Comparison of ENCODE assay signal across 22 mouse cellular contexts in the genomic region with DNA sequence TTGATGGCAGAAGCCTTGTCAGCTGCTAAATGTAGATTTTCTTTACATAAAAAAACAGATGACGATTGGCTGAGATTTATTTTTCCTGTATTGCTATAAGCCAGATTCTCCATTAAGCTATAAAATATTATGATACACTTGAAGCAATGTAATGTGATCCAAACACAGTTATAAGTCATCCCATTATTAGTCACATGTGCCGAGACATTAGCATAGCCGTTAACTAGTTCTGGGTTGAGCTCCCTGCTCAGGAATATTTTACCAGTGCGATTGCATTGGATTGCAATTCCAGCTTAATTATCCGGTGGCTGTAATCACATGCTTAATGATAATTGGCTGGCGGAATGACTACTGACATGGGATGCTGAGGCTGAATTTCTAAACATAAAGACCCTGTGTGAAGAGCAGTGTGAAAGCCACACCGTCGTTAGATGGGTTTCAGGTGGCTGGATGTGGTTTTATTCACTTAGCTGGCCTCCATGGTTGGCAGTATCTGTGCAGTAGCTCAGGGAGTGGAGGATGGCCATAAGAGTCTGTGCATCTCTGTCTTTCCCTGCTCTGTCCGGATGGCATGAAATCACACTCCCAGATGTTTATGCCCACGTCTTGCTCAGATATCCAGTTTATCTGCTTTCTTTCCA.
A peak's percentile ranks its signal among the peaks of the same experiment; 100 is the strongest.
DNase-seq lines count a peak whose midpoint lies in the region; ATAC-seq and TF ChIP-seq lines count a peak whose summit lies in the region.
"Had no signal": no experiment of that assay in that cellular context is flagged by ENCODE, and none has a peak within 500 bp of the region (broad histone marks: within the 10 kb centered on the region; RNA-seq: fewer than 3 reads in every experiment).

No protein-coding gene starts in this region.

- no peaks in the 10 kb centered on the region for H3K36me3 ChIP-seq in forebrain, embryonic 13.5 days (ENCODE audit: poor library complexity, severe bottlenecking)
- H3K36me3 ChIP-seq in forebrain, postnatal 0 days (ENCODE audit: insufficient read depth): no peaks in the 10 kb centered on the region
- no peaks in the 10 kb centered on the region for H3K36me3 ChIP-seq in midbrain, postnatal 0 days (ENCODE audit: insufficient read depth, low read length)
- H3K36me3 ChIP-seq in midbrain, embryonic 10.5 days: no peaks in the 10 kb centered on the region
- H3K36me3 ChIP-seq in limb, embryonic 10.5 days: no peaks in the 10 kb centered on the region
- H3K36me3 ChIP-seq in neural tube, embryonic 15.5 days: no peaks in the 10 kb centered on the region
- H3K36me3 ChIP-seq: forebrain, embryonic 12.5 days had no signal

- H3K4me2 ChIP-seq in forebrain, embryonic 13.5 days: no peak overlapping the region
- H3K4me2 ChIP-seq in forebrain, postnatal 0 days (ENCODE audit: low read depth): no peak overlapping the region
- H3K4me2 ChIP-seq in midbrain, postnatal 0 days (ENCODE audit: low read depth, low read length, poor library complexity, severe bottlenecking): no peak overlapping the region
- no peak overlapping the region for H3K4me2 ChIP-seq in neural tube, embryonic 15.5 days
- H3K4me2 ChIP-seq: forebrain, embryonic 12.5 days; heart, embryonic 11.5 days; liver, embryonic 11.5 days; midbrain, embryonic 11.5 days had no signal

- DNase-seq in forebrain, postnatal 0 days: no peak
- DNase-seq in midbrain, postnatal 0 days (ENCODE audit: low spot score): peak; percentile 19
- DNase-seq in midbrain, embryonic 10.5 days (ENCODE audit: low spot score): no peak
- no peak for DNase-seq in limb, embryonic 10.5 days (ENCODE audit: low spot score)
- DNase-seq in adrenal gland, adult 2 months: no peak
- no peak for DNase-seq in urinary bladder, postnatal 25 days (ENCODE audit: low spot score)
- DNase-seq: adrenal gland, postnatal 14 days; cerebellum, adult 9-10 months; gastrocnemius, postnatal 14 days; heart, adult 11 months; layer of hippocampus, adult 9-11 months; liver, postnatal 0 days; thymus, adult 18-20 months had no signal

- H3K27ac ChIP-seq in forebrain, embryonic 13.5 days: no peak overlapping the region
- no peak overlapping the region for H3K27ac ChIP-seq in forebrain, postnatal 0 days (ENCODE audit: low read depth, low read length)
- no peak overlapping the region for H3K27ac ChIP-seq in midbrain, postnatal 0 days (ENCODE audit: low read depth, low read length)
- no peak overlapping the region for H3K27ac ChIP-seq in midbrain, embryonic 10.5 days (replicated peaks)
- H3K27ac ChIP-seq in limb, embryonic 10.5 days: peak overlapping the region; percentile 47; the same call in 1 of the 2 replicates
- peak overlapping the region; percentile 30; the same call in 1 of the 2 replicates for H3K27ac ChIP-seq in neural tube, embryonic 15.5 days (replicated peaks)
- H3K27ac ChIP-seq: forebrain, embryonic 12.5 days; left cerebral cortex, adult 2 months had no signal

- peaks cover 17% of the 10 kb centered on the region for H3K9me3 ChIP-seq in forebrain, embryonic 13.5 days (replicated peaks)
- H3K9me3 ChIP-seq in forebrain, postnatal 0 days (ENCODE audit: low read length): no peaks in the 10 kb centered on the region
- H3K9me3 ChIP-seq in midbrain, postnatal 0 days (ENCODE audit: low read length): no peaks in the 10 kb centered on the region
- peaks cover 23% of the 10 kb centered on the region; the same call in 1 of the 2 replicates for H3K9me3 ChIP-seq in midbrain, embryonic 10.5 days (replicated peaks)
- no peaks in the 10 kb centered on the region; the same call in 1 of the 2 replicates for H3K9me3 ChIP-seq in limb, embryonic 10.5 days (replicated peaks)
- no peaks in the 10 kb centered on the region for H3K9me3 ChIP-seq in neural tube, embryonic 15.5 days (replicated peaks)

- H3K9ac ChIP-seq in forebrain, embryonic 13.5 days: no peak overlapping the region
- H3K9ac ChIP-seq in forebrain, postnatal 0 days: no peak overlapping the region
- no peak overlapping the region for H3K9ac ChIP-seq in midbrain, postnatal 0 days (replicated peaks; ENCODE audit: low read length, poor library complexity, severe bottlenecking)
- no peak overlapping the region for H3K9ac ChIP-seq in neural tube, embryonic 15.5 days (replicated peaks)
- H3K9ac ChIP-seq: forebrain, embryonic 12.5 days; liver, postnatal 0 days had no signal

- no peak overlapping the region for H3K4me3 ChIP-seq in forebrain, embryonic 13.5 days
- H3K4me3 ChIP-seq in forebrain, postnatal 0 days (ENCODE audit: low read depth, low read length): no peak overlapping the region
- H3K4me3 ChIP-seq in midbrain, postnatal 0 days (ENCODE audit: low read depth, low read length): no peak overlapping the region
- H3K4me3 ChIP-seq in midbrain, embryonic 10.5 days: no peak overlapping the region
- H3K4me3 ChIP-seq in limb, embryonic 10.5 days: no peak overlapping the region
- no peak overlapping the region for H3K4me3 ChIP-seq in neural tube, embryonic 15.5 days (replicated peaks)
- H3K4me3 ChIP-seq: forebrain, embryonic 12.5 days; left cerebral cortex, adult 2 months had no signal

- no peaks in the 10 kb centered on the region for H3K27me3 ChIP-seq in forebrain, embryonic 13.5 days
- H3K27me3 ChIP-seq in forebrain, postnatal 0 days (ENCODE audit: insufficient read depth, low read length): no peaks in the 10 kb centered on the region
- H3K27me3 ChIP-seq in midbrain, postnatal 0 days (ENCODE audit: insufficient read depth, low read length): no peaks in the 10 kb centered on the region
- H3K27me3 ChIP-seq in midbrain, embryonic 10.5 days (ENCODE audit: low read depth, poor library complexity, severe bottlenecking): peaks cover 17% of the 10 kb centered on the region
- no peaks in the 10 kb centered on the region for H3K27me3 ChIP-seq in limb, embryonic 10.5 days (ENCODE audit: low read depth, poor library complexity, severe bottlenecking)
- no peaks in the 10 kb centered on the region for H3K27me3 ChIP-seq in neural tube, embryonic 15.5 days (replicated peaks)
- H3K27me3 ChIP-seq: forebrain, embryonic 12.5 days had no signal

- no peak for TF ChIP-seq CTCF in forebrain, postnatal 0 days (IDR thresholded peaks at IDR 0.05; ENCODE audit: low read depth)
- no peak for TF ChIP-seq CTCF in midbrain, postnatal 0 days (IDR thresholded peaks at IDR 0.05)

- peaks cover 29% of the 10 kb centered on the region for H3K4me1 ChIP-seq in forebrain, embryonic 13.5 days
- H3K4me1 ChIP-seq in forebrain, postnatal 0 days (ENCODE audit: insufficient read depth): 0 out of 2 replicates have a peak, but pooled peaks cover 3% of the 10 kb centered on the region
- H3K4me1 ChIP-seq in midbrain, postnatal 0 days (ENCODE audit: insufficient read depth, low read length): no peaks in the 10 kb centered on the region
- H3K4me1 ChIP-seq in midbrain, embryonic 10.5 days: peaks cover 19% of the 10 kb centered on the region
- H3K4me1 ChIP-seq in limb, embryonic 10.5 days: peaks cover 45% of the 10 kb centered on the region
- H3K4me1 ChIP-seq in neural tube, embryonic 15.5 days: peaks cover 18% of the 10 kb centered on the region

- 49% methylated on average over 10 of the region's 10 CpGs for WGBS in forebrain, embryonic 13.5 days
- WGBS in forebrain, postnatal 0 days: 45% methylated on average over 10 of the region's 10 CpGs
- WGBS in midbrain, postnatal 0 days: 78% methylated on average over 10 of the region's 10 CpGs
- 90% methylated on average over 10 of the region's 10 CpGs for WGBS in midbrain, embryonic 10.5 days
- WGBS in limb, embryonic 10.5 days: 82% methylated on average over 10 of the region's 10 CpGs
- WGBS in neural tube, embryonic 15.5 days: 35% methylated on average over 10 of the region's 10 CpGs

- peak; percentile 19; the same call in 1 of the 2 replicates for ATAC-seq in forebrain, embryonic 13.5 days
- ATAC-seq in forebrain, postnatal 0 days: no peak
- no peak for ATAC-seq in midbrain, postnatal 0 days (ENCODE audit: low FRiP score)
- ATAC-seq in neural tube, embryonic 15.5 days (ENCODE audit: low FRiP score): peak; percentile 68
- ATAC-seq: intestine, embryonic 16.5 days; liver, postnatal 0 days; lung, postnatal 0 days had no signal

Comparison
In these comparisons a context has a peak if more than half of its experiments do, and no peak if none do; other contexts are left out.
1. ATAC-seq: peak in forebrain, embryonic 13.5 days (single experiment) and neural tube, embryonic 15.5 days (single experiment); none in forebrain, postnatal 0 days (single experiment) and midbrain, postnatal 0 days (single experiment).
2. H3K27ac ChIP-seq: peak in limb, embryonic 10.5 days (single experiment) and neural tube, embryonic 15.5 days (single experiment); none in forebrain, embryonic 13.5 days (single experiment), forebrain, postnatal 0 days (single experiment), midbrain, postnatal 0 days (single experiment) and midbrain, embryonic 10.5 days (single experiment).